Mouse (Mus musculus): ENCODE measurements around the gene Tyro3. TPM values are rescaled to one million over a fixed set of nuclear protein-coding genes. Genes with fewer than 3 reads are reported as not detected.

Gene Tyro3
- total RNA-seq, 2 experiments from 2014 or later, result 73.1 to 85.1 TPM

DNA sequence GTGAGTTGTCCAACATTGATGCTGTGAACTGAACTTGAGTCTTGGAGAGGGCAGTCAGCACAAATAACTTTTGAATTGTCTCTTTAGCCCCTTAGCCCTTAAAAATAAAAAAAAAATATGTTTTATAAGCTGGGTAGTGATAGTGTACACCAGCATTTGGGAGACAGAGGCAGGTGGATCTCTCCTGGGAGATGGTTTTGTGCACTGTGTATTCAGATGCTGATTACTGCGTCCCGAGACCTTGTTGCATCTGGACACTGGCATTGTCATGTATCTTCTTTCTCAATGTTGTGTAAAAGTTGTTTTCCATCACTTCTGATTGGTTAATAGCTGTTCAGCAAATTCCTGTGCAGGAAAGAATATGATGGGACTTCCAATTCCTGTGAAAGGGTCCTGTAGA lies 59.8 kb downstream of the Tyro3 start:
- DNase-seq, result no peak

DNA sequence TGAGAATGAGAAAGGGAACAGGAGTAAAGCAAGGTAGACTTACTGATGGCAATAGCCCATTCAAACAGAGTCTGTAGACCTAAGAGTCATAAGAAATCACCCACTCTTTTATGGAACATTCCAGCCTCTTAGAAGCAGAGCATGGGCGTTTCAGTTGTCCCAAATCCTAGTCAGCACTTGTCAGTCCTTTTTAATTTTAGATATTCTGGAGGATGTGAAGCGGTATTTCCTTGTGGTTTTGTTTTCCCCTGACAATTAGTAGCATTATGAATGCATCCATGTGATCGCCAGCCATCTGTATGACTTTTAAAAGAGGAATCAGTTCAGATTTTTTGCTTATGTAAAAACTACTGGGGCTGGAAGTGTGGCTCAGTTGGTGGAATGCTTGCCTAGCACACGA lies 67.0 kb downstream of the Tyro3 start:
- DNase-seq, result peak in 1 of 2 experiments; percentile 7

Other genes with a start within 250 kb of the Tyro3 start
- gene Nusap1, start 179.4 kb upstream of the Tyro3 start, total RNA-seq (2021), result under 1 TPM; 0.60 to 0.83 TPM
- under 1 TPM; 0.35 to 0.56 TPM for gene Oip5, start 179.3 kb upstream of the Tyro3 start, total RNA-seq (2021)
- gene Ndufaf1, start 134.9 kb upstream of the Tyro3 start, total RNA-seq (2021), result 10 to 100 TPM; 31.7 to 35.0 TPM
- gene Rtf1, start 122.7 kb upstream of the Tyro3 start, total RNA-seq (2021), result 10 to 100 TPM; 59.7 to 59.8 TPM
- gene Itpka, start 55.4 kb upstream of the Tyro3 start, total RNA-seq (2021), result 100 to 1,000 TPM; 252 to 262 TPM
- 10 to 100 TPM; 11.6 to 13.0 TPM for gene Ltk, start 37.3 kb upstream of the Tyro3 start, total RNA-seq (2021)
- gene Rpap1, start 10.2 kb upstream of the Tyro3 start, total RNA-seq (2021), result 10 to 100 TPM; 15.1 to 18.3 TPM
- gene Mga, start 99.5 kb downstream of the Tyro3 start, total RNA-seq (2021), result 10 to 100 TPM; 65.6 to 80.5 TPM
- gene Mapkbp1, start 175.0 kb downstream of the Tyro3 start, total RNA-seq (2021), result 10 to 100 TPM; 40.7 to 48.2 TPM
- gene Jmjd7, start 229.8 kb downstream of the Tyro3 start, total RNA-seq (2021), result 1 to 10 TPM; 4.6 to 6.1 TPM
- gene Gm28042, start 229.8 kb downstream of the Tyro3 start, total RNA-seq (2021), result 1 to 10 TPM; 2.0 to 2.8 TPM
- gene Pla2g4b, start 235.7 kb downstream of the Tyro3 start, total RNA-seq (2021), result 1 to 10 TPM; 5.7 to 6.8 TPM